Mouse (Mus musculus) testis, postnatal 10 days (tissue): Measurements from ENCODE around the gene Necab3.

Experiments used
- DNase-seq: peaks from one replicate; pipeline ENCODE4 v3.0.0; 2021; ENCODE audit warnings: low spot score

The Necab3 gene

GRCm38 (mm10) chr2:154541630-154542029 lies 17.1 kb downstream of the Necab3 start:
- no peak for DNase-seq

GRCm38 (mm10) chr2:154539720-154540119 lies 19.0 kb downstream of the Necab3 start:
- DNase-seq = no peak

- DNase-seq = no peak
Measured at GRCm38 (mm10) chr2:154538710-154539109, 20.0 kb downstream of the Necab3 start.

- DNase-seq = no peak
Measured at GRCm38 (mm10) chr2:154538310-154538709, 20.4 kb downstream of the Necab3 start.

- no peak for DNase-seq
Measured at GRCm38 (mm10) chr2:154534704-154535270, 23.9 kb downstream of the Necab3 start.

GRCm38 (mm10) chr2:154532888-154533287 lies 25.8 kb downstream of the Necab3 start:
- DNase-seq = no peak

GRCm38 (mm10) chr2:154526531-154526930 lies 32.2 kb downstream of the Necab3 start:
- no peak for DNase-seq

GRCm38 (mm10) chr2:154525285-154525684 lies 33.4 kb downstream of the Necab3 start:
- no peak for DNase-seq

GRCm38 (mm10) chr2:154522334-154522733 lies 36.4 kb downstream of the Necab3 start:
- DNase-seq = no peak

- DNase-seq = no peak
Measured at GRCm38 (mm10) chr2:154521449-154521848, 37.2 kb downstream of the Necab3 start.

GRCm38 (mm10) chr2:154517424-154517823 lies 41.3 kb downstream of the Necab3 start:
- DNase-seq = no peak

GRCm38 (mm10) chr2:154516944-154517343 lies 41.7 kb downstream of the Necab3 start:
- DNase-seq = no peak

- no peak for DNase-seq
Measured at GRCm38 (mm10) chr2:154510141-154510540, 48.5 kb downstream of the Necab3 start.

- no peak for DNase-seq
Measured at GRCm38 (mm10) chr2:154508450-154508849, 50.2 kb downstream of the Necab3 start.

- no peak for DNase-seq
Measured at GRCm38 (mm10) chr2:154507566-154508283, 51.0 kb downstream of the Necab3 start.

GRCm38 (mm10) chr2:154507076-154507475 lies 51.6 kb downstream of the Necab3 start:
- DNase-seq = no peak

- no peak for DNase-seq
Measured at GRCm38 (mm10) chr2:154500758-154501157, 57.9 kb downstream of the Necab3 start.

GRCm38 (mm10) chr2:154499717-154500247 lies 58.9 kb downstream of the Necab3 start:
- DNase-seq = no peak

- DNase-seq = no peak
Measured at GRCm38 (mm10) chr2:154498571-154498970, 60.1 kb downstream of the Necab3 start.

- no peak for DNase-seq
Measured at GRCm38 (mm10) chr2:154495021-154495420, 63.7 kb downstream of the Necab3 start.
